Mouse (Mus musculus): ENCODE measurements around the gene Shroom3.

Shroom3 gene

GRCm38 (mm10) chr5:92858104-92858503 is 174.9 kb downstream of the Shroom3 start:
- DNase-seq, result no peak

DNA sequence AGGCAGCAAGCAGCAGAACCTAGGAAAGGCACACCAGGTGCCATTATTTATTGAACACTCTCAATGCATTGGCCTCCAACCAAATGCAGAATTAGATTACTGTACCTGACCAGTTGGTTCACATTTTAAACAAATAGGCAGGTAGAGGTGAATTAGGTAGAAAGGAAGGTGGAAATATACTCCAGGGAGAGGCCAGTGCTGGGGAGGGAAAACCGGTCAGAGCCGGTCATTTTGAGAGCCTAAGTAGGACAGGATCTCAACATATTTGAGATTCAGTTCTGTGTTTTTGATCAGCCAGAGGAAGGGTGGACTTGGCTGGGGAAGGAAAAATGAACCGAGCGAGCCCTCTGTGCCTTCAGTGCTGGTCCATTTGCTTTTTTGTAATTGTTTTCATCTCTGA is 175.3 kb downstream of the Shroom3 start:
- no peak for DNase-seq

- no peak for DNase-seq
These were observed 178.3 kb downstream of the Shroom3 start for GRCm38 (mm10) chr5:92861416-92862112.

GRCm38 (mm10) chr5:92865090-92865489 is 181.9 kb downstream of the Shroom3 start:
- DNase-seq, result no peak

- no peak for DNase-seq
These were observed 183.3 kb downstream of the Shroom3 start for GRCm38 (mm10) chr5:92866546-92866945.

DNA sequence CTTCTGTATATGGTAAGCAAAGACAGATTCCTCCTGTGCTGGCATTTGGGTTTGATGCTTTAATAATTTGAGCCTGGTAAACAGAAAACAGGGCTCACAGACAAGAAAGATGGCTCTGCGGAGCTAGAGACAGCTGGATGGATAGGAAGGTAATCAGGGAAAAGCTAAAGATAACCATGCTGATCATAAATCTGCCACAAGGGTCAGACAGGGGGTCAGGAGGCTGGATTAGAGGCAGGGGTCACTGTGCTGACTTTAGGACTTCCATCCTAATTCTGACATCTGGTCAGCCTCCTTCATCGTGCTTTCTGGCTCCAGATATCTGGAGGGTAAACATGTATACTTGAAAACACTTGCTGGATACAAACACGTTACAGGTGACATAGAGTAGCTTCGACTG is 184.0 kb downstream of the Shroom3 start:
- DNase-seq, result no peak

DNA sequence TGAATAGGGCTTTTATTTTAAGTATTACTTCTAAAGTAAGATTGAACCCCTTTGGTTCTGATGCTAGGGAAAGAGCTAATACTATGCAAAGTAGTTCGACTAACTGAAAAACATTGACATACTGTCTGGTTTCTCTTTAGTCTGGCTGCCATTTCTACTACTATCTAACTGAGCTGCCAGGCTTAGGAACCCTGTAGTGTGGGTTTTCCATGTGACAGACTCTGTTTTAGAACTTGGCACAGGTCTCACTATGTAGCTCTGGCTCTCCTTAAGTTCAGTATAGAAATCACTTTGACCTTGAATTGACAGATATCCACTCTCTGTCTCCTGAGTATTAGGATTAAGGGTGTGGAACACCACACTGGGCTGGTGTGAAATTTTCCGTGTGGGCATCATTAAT is 185.0 kb downstream of the Shroom3 start:
- no peak for DNase-seq

DNA sequence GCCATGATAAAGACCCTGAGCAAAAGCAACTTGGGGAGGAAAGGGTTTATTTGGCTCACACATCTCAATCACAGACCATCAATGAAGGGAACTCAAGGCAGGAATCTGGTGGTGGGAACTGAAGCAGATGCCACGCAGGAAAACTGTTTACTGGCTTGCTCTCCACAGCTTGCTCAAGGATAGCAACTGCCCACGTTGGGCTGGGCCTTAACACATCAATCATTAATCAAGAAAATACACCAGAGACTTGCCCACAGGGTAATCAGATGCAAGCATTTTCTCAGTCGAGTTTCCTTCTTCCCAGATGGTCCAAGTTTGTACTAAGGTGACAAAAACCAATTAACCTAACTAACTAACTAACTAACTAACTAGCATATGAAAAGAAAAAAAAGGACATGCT is 187.8 kb downstream of the Shroom3 start:
- no peak for DNase-seq

- DNase-seq, result no peak
These were observed 188.9 kb downstream of the Shroom3 start for GRCm38 (mm10) chr5:92872182-92872581.

GRCm38 (mm10) chr5:92872991-92873390 is 189.8 kb downstream of the Shroom3 start:
- DNase-seq, result no peak

- DNase-seq, result no peak
These were observed 190.3 kb downstream of the Shroom3 start for GRCm38 (mm10) chr5:92873518-92873917.

GRCm38 (mm10) chr5:92875836-92876235 is 192.6 kb downstream of the Shroom3 start:
- DNase-seq, result no peak

GRCm38 (mm10) chr5:92877104-92877503 is 193.9 kb downstream of the Shroom3 start:
- no peak for DNase-seq

- DNase-seq, result no peak
These were observed 197.2 kb downstream of the Shroom3 start for GRCm38 (mm10) chr5:92880393-92880792.

DNA sequence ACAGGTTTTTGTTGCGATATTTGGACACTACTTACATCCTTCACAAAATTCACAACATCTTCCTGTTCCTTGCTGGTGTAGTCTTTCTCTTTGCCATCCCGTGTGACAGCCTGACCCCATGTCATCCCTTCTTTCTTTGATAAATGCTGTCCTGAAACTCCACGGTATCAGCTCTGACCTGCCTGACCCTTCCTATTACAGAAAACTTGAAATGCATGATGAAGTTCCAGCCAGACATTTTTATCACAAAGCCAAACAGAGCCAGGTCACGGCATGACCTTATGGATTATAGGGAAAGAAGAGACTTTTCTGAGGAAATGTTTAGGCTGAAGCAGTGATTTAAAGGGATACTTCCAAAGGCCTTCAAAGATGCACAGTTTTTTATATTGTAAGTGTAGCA is 197.7 kb downstream of the Shroom3 start:
- DNase-seq, result no peak

GRCm38 (mm10) chr5:92886141-92886540 is 202.9 kb downstream of the Shroom3 start:
- no peak for DNase-seq

DNA sequence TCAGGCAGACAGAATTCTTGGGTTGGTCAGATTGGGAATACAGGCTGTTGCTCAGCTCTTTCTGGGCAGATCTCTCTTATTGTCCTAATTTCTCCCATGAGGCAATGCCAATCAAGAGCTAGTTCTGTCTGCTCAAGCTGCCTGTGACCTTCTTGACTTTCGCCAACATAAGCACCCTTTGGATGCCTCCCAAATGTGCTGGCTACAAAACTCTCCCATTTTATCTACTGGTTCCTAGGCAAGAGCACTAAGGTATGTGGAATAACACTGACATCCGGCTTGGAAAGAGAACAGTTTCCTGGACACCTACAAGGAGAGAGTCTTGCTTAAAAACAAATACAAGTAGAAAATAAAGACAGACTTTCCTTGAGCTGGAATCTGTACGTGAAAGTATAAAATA is 204.3 kb downstream of the Shroom3 start:
- no peak for DNase-seq

GRCm38 (mm10) chr5:92888628-92889241 is 205.5 kb downstream of the Shroom3 start:
- no peak for DNase-seq

DNA sequence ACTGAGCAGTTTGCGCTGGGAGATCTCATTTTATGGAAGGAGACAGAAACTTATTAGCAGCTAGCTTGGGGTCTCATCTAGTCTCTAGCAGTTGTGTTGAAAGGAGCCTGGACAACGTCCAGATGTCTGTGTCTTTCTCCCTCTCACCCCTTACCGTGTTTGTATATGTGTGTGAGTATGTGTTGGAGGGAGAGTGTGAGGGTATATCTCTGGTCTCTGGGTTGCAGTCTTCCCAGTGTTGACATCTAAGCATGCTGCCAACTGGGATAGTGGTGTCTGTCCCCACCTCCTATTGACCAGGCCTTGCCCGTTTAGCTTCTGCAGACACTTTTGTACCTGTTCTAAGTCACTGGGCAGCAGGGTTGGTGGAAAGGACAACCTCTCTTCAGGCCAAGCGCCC is 207.7 kb downstream of the Shroom3 start:
- DNase-seq, result no peak

DNA sequence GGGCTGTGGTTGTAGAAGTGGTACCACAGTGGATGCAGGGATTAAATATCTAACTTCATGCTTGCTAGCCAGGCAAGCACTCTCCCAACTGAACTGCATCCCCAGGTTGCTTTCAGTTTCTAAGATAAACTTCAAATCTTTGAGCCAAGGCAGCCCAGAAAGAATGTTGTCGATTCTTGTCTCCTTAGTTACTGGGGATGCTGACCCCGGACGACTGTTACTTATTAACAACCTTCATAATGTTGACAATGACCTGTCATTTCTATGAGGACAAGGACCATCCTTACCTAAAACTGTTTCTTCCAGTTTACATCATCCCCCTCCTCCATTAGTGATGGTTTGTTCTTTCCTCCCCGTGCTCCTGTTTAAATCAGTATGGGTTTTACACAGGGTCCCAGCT is 210.0 kb downstream of the Shroom3 start:
- DNase-seq, result no peak

DNA sequence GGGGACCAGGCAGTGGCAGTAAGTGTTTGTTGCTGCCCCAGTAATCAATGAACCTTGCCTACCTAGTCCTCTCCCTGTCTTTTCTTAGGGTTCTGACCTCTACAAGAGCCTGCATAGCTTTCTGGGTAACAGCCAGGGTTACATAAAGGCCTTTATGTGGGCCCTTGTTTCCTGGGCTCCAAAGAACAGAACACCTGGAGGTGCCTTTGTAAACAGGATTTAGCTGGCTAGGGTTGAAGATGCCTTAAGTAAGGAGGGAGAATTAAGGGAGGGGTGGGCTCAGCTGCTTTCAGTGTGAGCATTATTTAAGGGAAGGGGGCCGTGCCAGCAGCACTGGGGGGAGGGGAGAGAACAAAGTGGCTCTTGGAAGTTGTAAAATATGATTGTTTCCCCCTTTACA is 210.5 kb downstream of the Shroom3 start:
- no peak for DNase-seq

DNA sequence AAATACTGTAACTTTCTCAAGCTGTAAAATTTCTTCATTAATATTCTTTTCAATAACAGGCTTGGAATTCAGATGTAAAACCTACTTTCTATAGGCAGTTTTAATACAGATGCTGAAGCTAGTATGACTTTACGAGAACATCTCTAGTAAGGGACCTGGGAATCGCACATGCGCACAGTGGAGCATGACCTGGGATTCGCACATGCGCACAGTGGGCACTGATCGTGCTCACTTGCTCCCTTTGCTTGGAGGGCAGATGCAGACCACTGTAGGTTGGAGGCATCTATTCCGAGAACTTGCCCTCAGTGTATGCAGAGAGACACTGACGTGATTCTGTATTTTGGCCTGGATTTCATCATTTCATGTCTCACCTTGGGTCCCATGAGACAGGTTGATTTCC is 212.6 kb downstream of the Shroom3 start:
- no peak for DNase-seq

GRCm38 (mm10) chr5:92896725-92897280 is 213.6 kb downstream of the Shroom3 start:
- no peak for DNase-seq
